8 mouse cellular contexts compared by ENCODE assay signal in genomic region chr9:22306726-22307125, GRCm38 (mm10). TPM values are rescaled to one million over a fixed set of nuclear protein-coding genes. Genes with fewer than 3 reads are reported as not detected.
A peak's percentile ranks its signal among the peaks of the same experiment; 100 is the strongest.
DNase-seq lines count a peak whose midpoint lies in the region; ATAC-seq and TF ChIP-seq lines count a peak whose summit lies in the region.

No protein-coding gene starts in this region.

- peak overlapping the region; percentile 89 for H3K4me3 ChIP-seq in cerebellum, adult 2 months (replicated peaks; ENCODE audit: insufficient read depth, low read depth, low read length)
- peak overlapping the region; percentile 96 for H3K4me3 ChIP-seq in megakaryocyte, embryonic 14.5 days (replicated peaks)
- H3K4me3 ChIP-seq in hindbrain, embryonic 14.5 days (replicated peaks; ENCODE audit: low read length): peak overlapping the region; percentile 99
- peak overlapping the region; percentile 93 for H3K4me3 ChIP-seq in midbrain, embryonic 13.5 days (replicated peaks)

- no peak for ATAC-seq in megakaryocyte, adult 5-6 weeks (ENCODE audit: poor library complexity, severe bottlenecking)
- ATAC-seq in hindbrain, embryonic 14.5 days (ENCODE audit: low FRiP score): 0 out of 2 replicates have a peak, but pooled peaks have one; percentile 15
- peak; percentile 15; the same call in 1 of the 2 replicates for ATAC-seq in midbrain, embryonic 13.5 days
- no peak for ATAC-seq in monocyte, adult 5-6 weeks (replicated peaks; ENCODE audit: insufficient number of reproducible peaks, low FRiP score, low TSS enrichment, poor library complexity, severe bottlenecking)

- no peaks in the 10 kb centered on the region for H3K4me1 ChIP-seq in cerebellum, adult 2 months (ENCODE audit: control insufficient read depth, insufficient read depth, low read length)
- peaks cover 22% of the 10 kb centered on the region for H3K4me1 ChIP-seq in megakaryocyte, embryonic 14.5 days
- peaks cover 6% of the 10 kb centered on the region for H3K4me1 ChIP-seq in hindbrain, embryonic 14.5 days (replicated peaks; ENCODE audit: control insufficient read depth, insufficient read depth, low read length)
- H3K4me1 ChIP-seq in midbrain, embryonic 13.5 days (replicated peaks): peaks cover 18% of the 10 kb centered on the region

- WGBS in cerebellum, adult 2 months: 27% methylated on average over 6 of the region's 6 CpGs
- WGBS in hindbrain, embryonic 14.5 days: 22% methylated on average over 6 of the region's 6 CpGs
- WGBS in midbrain, embryonic 13.5 days: 18% methylated on average over 6 of the region's 6 CpGs

- no peak for TF ChIP-seq POLR2A in cerebellum, adult 2 months (IDR thresholded peaks at IDR 0.05; ENCODE audit: borderline replicate concordance, insufficient read depth, low read length)

- peaks cover 11% of the 10 kb centered on the region for H3K9me3 ChIP-seq in megakaryocyte, embryonic 14.5 days
- peaks cover 9% of the 10 kb centered on the region; the same call in 1 of the 2 replicates for H3K9me3 ChIP-seq in hindbrain, embryonic 14.5 days (ENCODE audit: control insufficient read depth, low read length)
- peaks cover 16% of the 10 kb centered on the region for H3K9me3 ChIP-seq in midbrain, embryonic 13.5 days

- peak overlapping the region; percentile 71 for H3K4me2 ChIP-seq in hindbrain, embryonic 14.5 days (replicated peaks)
- peak overlapping the region; percentile 76 for H3K4me2 ChIP-seq in midbrain, embryonic 13.5 days (replicated peaks)

- H3K9ac ChIP-seq in hindbrain, embryonic 14.5 days: peak overlapping the region; percentile 100
- H3K9ac ChIP-seq in midbrain, embryonic 13.5 days (replicated peaks): peak overlapping the region; percentile 99

- 0 out of 2 replicates have a peak overlapping the region, but pooled peaks have one; percentile 17 for H3K27ac ChIP-seq in cerebellum, adult 2 months (ENCODE audit: insufficient read depth, low read length)
- H3K27ac ChIP-seq in hindbrain, embryonic 14.5 days: peak overlapping the region; percentile 98
- H3K27ac ChIP-seq in midbrain, embryonic 13.5 days: peak overlapping the region; percentile 93

- peaks cover 34% of the 10 kb centered on the region for H3K36me3 ChIP-seq in megakaryocyte, embryonic 14.5 days (replicated peaks; ENCODE audit: low read length)
- H3K36me3 ChIP-seq in hindbrain, embryonic 14.5 days (replicated peaks; ENCODE audit: control insufficient read depth, insufficient read depth): peaks cover 23% of the 10 kb centered on the region
- H3K36me3 ChIP-seq in midbrain, embryonic 13.5 days: peaks cover 36% of the 10 kb centered on the region

- H3K27me3 ChIP-seq in cerebellum, adult 2 months (ENCODE audit: control insufficient read depth, insufficient read depth, low read length): no peaks in the 10 kb centered on the region
- no peaks in the 10 kb centered on the region for H3K27me3 ChIP-seq in megakaryocyte, embryonic 14.5 days (replicated peaks)
- H3K27me3 ChIP-seq in hindbrain, embryonic 14.5 days (ENCODE audit: control insufficient read depth, insufficient read depth, low read length): no peaks in the 10 kb centered on the region
- H3K27me3 ChIP-seq in midbrain, embryonic 13.5 days: no peaks in the 10 kb centered on the region

- TF ChIP-seq CTCF in cerebellum, adult 2 months (IDR thresholded peaks at IDR 0.05; ENCODE audit: borderline replicate concordance, insufficient read depth, low read depth, low read length): no peak

- DNase-seq in cerebellum, adult 2 months: peak; percentile 17 to 21
- DNase-seq in cerebellum, adult 11-12 months: no peak
- peak; percentile 68 for DNase-seq in hindbrain, embryonic 14.5 days (ENCODE audit: low spot score)
- no peak for DNase-seq in c-Kit-positive CD71-positive TER-119-positive erythroid progenitor cells, embryonic 14.5 days (ENCODE audit: low spot score)

RNA-seq across cellular contexts. Expression of gene Zfp810, which starts 0.7 kb away (rescaled TPM):
- 14.5 and 15.3 TPM in 2 replicates for polyA plus RNA-seq in cerebellum, adult 2 months (2012; rRNA removed)
- polyA plus RNA-seq in megakaryocyte, embryonic 14.5 days (2012; ENCODE audit: insufficient read depth, low replicate concordance): 1.2 TPM in 1 of 2 replicates, not detected in the other
- 6.2 and 9.1 TPM in 2 replicates for total RNA-seq in megakaryocyte, adult 5-6 weeks (2015)
- total RNA-seq in megakaryocyte, adult 5-6 weeks (2017): 8.2 and 11.6 TPM in 2 replicates
- polyA plus RNA-seq in hindbrain, embryonic 14.5 days (2014; fragmentation: Nextera tagmentation; extraction: Ambion mirVana): 28.0 and 32.8 TPM in 2 replicates
- polyA plus RNA-seq in midbrain, embryonic 13.5 days (2015; fragmentation: Nextera tagmentation; extraction: Ambion mirVana): 39.9 and 43.3 TPM in 2 replicates
- total RNA-seq in monocyte, adult 5-6 weeks (2017): 20.8 to 34.3 TPM (median 31.1 TPM) in 3 replicates

RNA-seq across cellular contexts. Expression of gene Zfp599, which starts 47.0 kb away (rescaled TPM):
- 2.8 and 3.2 TPM in 2 replicates for polyA plus RNA-seq in cerebellum, adult 2 months (2012; rRNA removed)
- 0.18 TPM in 1 of 2 replicates, not detected in the other for polyA plus RNA-seq in megakaryocyte, embryonic 14.5 days (2012; ENCODE audit: insufficient read depth, low replicate concordance)
- 0.33 and 0.80 TPM in 2 replicates for total RNA-seq in megakaryocyte, adult 5-6 weeks (2015)
- total RNA-seq in megakaryocyte, adult 5-6 weeks (2017): 0.85 and 1.8 TPM in 2 replicates
- polyA plus RNA-seq in hindbrain, embryonic 14.5 days (2014; fragmentation: Nextera tagmentation; extraction: Ambion mirVana): 8.5 and 8.6 TPM in 2 replicates
- 9.7 and 10.0 TPM in 2 replicates for polyA plus RNA-seq in midbrain, embryonic 13.5 days (2015; fragmentation: Nextera tagmentation; extraction: Ambion mirVana)
- 0.29 to 2.5 TPM (median 2.2 TPM) in 3 replicates for total RNA-seq in monocyte, adult 5-6 weeks (2017)

Comparison
In these comparisons a context has a peak if more than half of its experiments do, and no peak if none do; other contexts are left out.
1. DNase-seq: peak in cerebellum, adult 2 months (2 of 2) and hindbrain, embryonic 14.5 days (single experiment); none in cerebellum, adult 11-12 months (single experiment) and c-Kit-positive CD71-positive TER-119-positive erythroid progenitor cells, embryonic 14.5 days (single experiment).
2. H3K27ac ChIP-seq: peak in every context shown above with its lines; median percentile 98 in hindbrain, embryonic 14.5 days; 93 in midbrain, embryonic 13.5 days; 17 in cerebellum, adult 2 months.
3. ATAC-seq: peak in hindbrain, embryonic 14.5 days (single experiment) and midbrain, embryonic 13.5 days (single experiment); none in megakaryocyte, adult 5-6 weeks (single experiment) and monocyte, adult 5-6 weeks (single experiment).
4. Peak in every context shown above with its lines, with median percentiles within 50 percentile points of each other: H3K4me3 ChIP-seq.